Mouse (Mus musculus): Measurements from ENCODE around the gene Erbb2.

The Erbb2 gene

DNA sequence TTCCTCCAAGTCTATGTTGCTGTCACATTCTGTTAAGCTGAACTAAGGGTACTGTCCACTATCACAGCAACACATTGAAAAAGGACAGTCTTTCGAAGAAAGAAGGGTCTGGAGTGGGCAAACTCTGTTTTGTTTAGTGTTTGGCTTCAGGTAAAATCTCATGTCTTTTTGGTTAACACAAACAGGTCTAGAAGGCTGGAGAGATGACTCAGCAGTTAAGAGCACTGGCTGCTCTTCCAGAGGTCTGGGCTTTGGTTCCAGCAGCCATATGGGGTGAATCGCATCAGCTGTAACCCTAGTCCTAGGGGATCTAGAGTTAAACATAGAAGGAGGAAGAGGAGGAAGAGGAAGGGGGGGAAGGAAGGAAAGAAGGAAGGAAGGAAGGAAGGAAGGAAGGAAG lies 73.5 kb downstream of the Erbb2 start:
- no peak for DNase-seq (ENCODE audit: low spot score)
